Mouse (Mus musculus): ENCODE measurements at regions not wholly inside any gene's neighbourhood (a gene's known extent, or its start where the extent isn't known, plus 50 kb on each side); places are given as distances from the start of the nearest gene placed in this dataset.
A peak's percentile ranks its signal among the peaks of the same experiment; 100 is the strongest.

- no peak for ATAC-seq (ENCODE audit: extremely low read depth, insufficient number of reproducible peaks, low FRiP score, low TSS enrichment)
- peaks cover 19% of the 10 kb centered on the region for H3K4me1 ChIP-seq
- no peak overlapping the region for H3K4me3 ChIP-seq
- H3K27ac ChIP-seq (replicated peaks) = no peak overlapping the region
- no peak overlapping the region for H3K9ac ChIP-seq
- no peaks in the 10 kb centered on the region for H3K36me3 ChIP-seq
- H3K9me3 ChIP-seq = no peaks in the 10 kb centered on the region
- WGBS = 75% methylated on average over 4 of the region's 4 CpGs
- no peak overlapping the region for H3K4me2 ChIP-seq
- H3K27me3 ChIP-seq (replicated peaks) = no peaks in the 10 kb centered on the region
Observed at GRCm38 (mm10) chr12:9235866-9236265, 206.1 kb downstream of the Ttc32 start.

- H3K27me3 ChIP-seq (replicated peaks) = no peaks in the 10 kb centered on the region
- WGBS = 26% methylated on average over 6 of the region's 6 CpGs
- H3K27ac ChIP-seq (replicated peaks) = peak overlapping the region; percentile 76
- H3K4me2 ChIP-seq = peak overlapping the region; percentile 16; the same call in 1 of the 2 replicates
- H3K4me3 ChIP-seq = no peak overlapping the region
- H3K9ac ChIP-seq = no peak overlapping the region
- ATAC-seq (ENCODE audit: extremely low read depth, insufficient number of reproducible peaks, low FRiP score, low TSS enrichment) = peak; percentile 37; the same call in 1 of the 2 replicates
- H3K36me3 ChIP-seq = no peaks in the 10 kb centered on the region
- no peaks in the 10 kb centered on the region for H3K9me3 ChIP-seq
- H3K4me1 ChIP-seq = peaks cover 19% of the 10 kb centered on the region
Observed at GRCm38 (mm10) chr12:9237538-9237937, 207.7 kb downstream of the Ttc32 start.

- WGBS = 50% methylated on average over 1 of the region's 1 CpGs
- H3K36me3 ChIP-seq = no peaks in the 10 kb centered on the region
- peak overlapping the region; percentile 76 for H3K27ac ChIP-seq (replicated peaks)
- no peak overlapping the region for H3K9ac ChIP-seq
- H3K4me1 ChIP-seq = peaks cover 19% of the 10 kb centered on the region
- ATAC-seq (ENCODE audit: extremely low read depth, insufficient number of reproducible peaks, low FRiP score, low TSS enrichment) = no peak
- H3K4me2 ChIP-seq = peak overlapping the region; percentile 16; the same call in 1 of the 2 replicates
- no peaks in the 10 kb centered on the region for H3K9me3 ChIP-seq
- no peak overlapping the region for H3K4me3 ChIP-seq
- no peaks in the 10 kb centered on the region for H3K27me3 ChIP-seq (replicated peaks)
Observed at GRCm38 (mm10) chr12:9237955-9238354, 208.2 kb downstream of the Ttc32 start.

GRCm38 (mm10) chr12:9247506-9247905 lies 217.7 kb downstream of the Ttc32 start:
- Histone ChIP-seq H3K27ac (replicated peaks) (no peak overlapping the region), H3K4me3 (no peak overlapping the region)
- 54% methylated on average over 5 of the region's 5 CpGs for WGBS

GRCm38 (mm10) chr12:9251772-9252171 lies 222.0 kb downstream of the Ttc32 start:
- WGBS = 17% methylated on average over 5 of the region's 5 CpGs
- no peaks in the 10 kb centered on the region for H3K9me3 ChIP-seq
- peaks cover 11% of the 10 kb centered on the region for H3K4me1 ChIP-seq
- 0 out of 2 replicates have a peak, but pooled peaks cover 5% of the 10 kb centered on the region for H3K27me3 ChIP-seq (replicated peaks)
- H3K27ac ChIP-seq (replicated peaks) = no peak overlapping the region
- ATAC-seq (ENCODE audit: extremely low read depth, insufficient number of reproducible peaks, low FRiP score, low TSS enrichment) = no peak
- no peak overlapping the region for H3K9ac ChIP-seq
- no peak overlapping the region for H3K4me2 ChIP-seq
- no peak overlapping the region for H3K4me3 ChIP-seq
- no peaks in the 10 kb centered on the region for H3K36me3 ChIP-seq

More at GRCm38 (mm10) chr12:9247506-9247905, 217.7 kb downstream of the Ttc32 start:
- no peaks in the 10 kb centered on the region for H3K9me3 ChIP-seq
- no peak overlapping the region for H3K9ac ChIP-seq
- no peaks in the 10 kb centered on the region for H3K36me3 ChIP-seq
- H3K4me2 ChIP-seq = no peak overlapping the region
- ATAC-seq (ENCODE audit: extremely low read depth, insufficient number of reproducible peaks, low FRiP score, low TSS enrichment) = no peak
- 0 out of 2 replicates have a peak, but pooled peaks cover 1% of the 10 kb centered on the region for H3K27me3 ChIP-seq (replicated peaks)
- H3K4me1 ChIP-seq = no peaks in the 10 kb centered on the region

GRCm38 (mm10) chr12:9253306-9254074 lies 223.7 kb downstream of the Ttc32 start:
- Histone ChIP-seq H3K9me3 (no peaks in the 10 kb centered on the region), H3K27me3 (replicated peaks) (0 out of 2 replicates have a peak, but pooled peaks cover 5% of the 10 kb centered on the region), H3K27ac (replicated peaks) (no peak overlapping the region), H3K4me1 (peaks cover 11% of the 10 kb centered on the region), H3K4me2 (no peak overlapping the region), H3K36me3 (no peaks in the 10 kb centered on the region), H3K9ac (no peak overlapping the region), H3K4me3 (no peak overlapping the region)
- ATAC-seq (ENCODE audit: extremely low read depth, insufficient number of reproducible peaks, low FRiP score, low TSS enrichment) = no peak
- 23% methylated on average over 19 of the region's 19 CpGs for WGBS

- Histone ChIP-seq H3K4me2 (no peak overlapping the region), H3K4me3 (no peak overlapping the region), H3K27me3 (replicated peaks) (0 out of 2 replicates have a peak, but pooled peaks cover 5% of the 10 kb centered on the region), H3K27ac (replicated peaks) (no peak overlapping the region), H3K36me3 (no peaks in the 10 kb centered on the region), H3K9me3 (no peaks in the 10 kb centered on the region), H3K4me1 (peaks cover 11% of the 10 kb centered on the region), H3K9ac (no peak overlapping the region)
- WGBS = 70% methylated on average over 6 of the region's 6 CpGs
- ATAC-seq (ENCODE audit: extremely low read depth, insufficient number of reproducible peaks, low FRiP score, low TSS enrichment) = no peak
Observed at GRCm38 (mm10) chr12:9254301-9254860, 224.6 kb downstream of the Ttc32 start.

- no peaks in the 10 kb centered on the region for H3K36me3 ChIP-seq
- peaks cover 11% of the 10 kb centered on the region for H3K4me1 ChIP-seq
- no peak overlapping the region for H3K9ac ChIP-seq
- H3K4me2 ChIP-seq = no peak overlapping the region; the same call in 1 of the 2 replicates
- no peaks in the 10 kb centered on the region for H3K9me3 ChIP-seq
- 33% methylated on average over 10 of the region's 10 CpGs for WGBS
- H3K4me3 ChIP-seq = no peak overlapping the region
- ATAC-seq (ENCODE audit: extremely low read depth, insufficient number of reproducible peaks, low FRiP score, low TSS enrichment) = no peak
- 0 out of 2 replicates have a peak, but pooled peaks cover 5% of the 10 kb centered on the region for H3K27me3 ChIP-seq (replicated peaks)
- H3K27ac ChIP-seq (replicated peaks) = no peak overlapping the region
Observed at GRCm38 (mm10) chr12:9255661-9256486, 226.1 kb downstream of the Ttc32 start.

- Histone ChIP-seq H3K9ac (no peak overlapping the region), H3K4me3 (no peak overlapping the region), H3K9me3 (no peaks in the 10 kb centered on the region), H3K36me3 (no peaks in the 10 kb centered on the region), H3K27ac (replicated peaks) (no peak overlapping the region), H3K27me3 (replicated peaks) (0 out of 2 replicates have a peak, but pooled peaks cover 5% of the 10 kb centered on the region), H3K4me2 (no peak overlapping the region), H3K4me1 (peaks cover 11% of the 10 kb centered on the region)
- ATAC-seq (ENCODE audit: extremely low read depth, insufficient number of reproducible peaks, low FRiP score, low TSS enrichment) = no peak
Observed at GRCm38 (mm10) chr12:9256487-9256820, 226.7 kb downstream of the Ttc32 start.

GRCm38 (mm10) chr12:9258221-9258620 lies 228.4 kb downstream of the Ttc32 start:
- no peak overlapping the region for H3K9ac ChIP-seq
- ATAC-seq (ENCODE audit: extremely low read depth, insufficient number of reproducible peaks, low FRiP score, low TSS enrichment) = no peak
- no peak overlapping the region for H3K27ac ChIP-seq (replicated peaks)
- no peaks in the 10 kb centered on the region for H3K9me3 ChIP-seq
- H3K4me3 ChIP-seq = no peak overlapping the region
- no peaks in the 10 kb centered on the region for H3K36me3 ChIP-seq
- H3K4me2 ChIP-seq = no peak overlapping the region
- H3K4me1 ChIP-seq = peaks cover 11% of the 10 kb centered on the region
- 87% methylated on average over 1 of the region's 1 CpGs for WGBS
- no peaks in the 10 kb centered on the region for H3K27me3 ChIP-seq (replicated peaks)

- H3K4me1 ChIP-seq = no peaks in the 10 kb centered on the region
- H3K4me3 ChIP-seq = no peak overlapping the region
- H3K9me3 ChIP-seq = no peaks in the 10 kb centered on the region
- no peak overlapping the region for H3K27ac ChIP-seq (replicated peaks)
- no peak overlapping the region for H3K4me2 ChIP-seq
- WGBS = 52% methylated on average over 6 of the region's 6 CpGs
- no peaks in the 10 kb centered on the region for H3K36me3 ChIP-seq
- H3K9ac ChIP-seq = no peak overlapping the region
- no peaks in the 10 kb centered on the region for H3K27me3 ChIP-seq (replicated peaks)
- no peak for ATAC-seq (ENCODE audit: extremely low read depth, insufficient number of reproducible peaks, low FRiP score, low TSS enrichment)
Observed at GRCm38 (mm10) chr12:9261662-9262061, 231.9 kb downstream of the Ttc32 start.
